Mouse (Mus musculus): ENCODE results near the gene Cfap73. TPM values are rescaled to one million over a fixed set of nuclear protein-coding genes. Genes with fewer than 3 reads are reported as not detected.

The Cfap73 gene
- polyA plus RNA-seq (2015; fragmentation: Nextera tagmentation; extraction: Ambion mirVana): not detected in 2 replicates

DNA sequence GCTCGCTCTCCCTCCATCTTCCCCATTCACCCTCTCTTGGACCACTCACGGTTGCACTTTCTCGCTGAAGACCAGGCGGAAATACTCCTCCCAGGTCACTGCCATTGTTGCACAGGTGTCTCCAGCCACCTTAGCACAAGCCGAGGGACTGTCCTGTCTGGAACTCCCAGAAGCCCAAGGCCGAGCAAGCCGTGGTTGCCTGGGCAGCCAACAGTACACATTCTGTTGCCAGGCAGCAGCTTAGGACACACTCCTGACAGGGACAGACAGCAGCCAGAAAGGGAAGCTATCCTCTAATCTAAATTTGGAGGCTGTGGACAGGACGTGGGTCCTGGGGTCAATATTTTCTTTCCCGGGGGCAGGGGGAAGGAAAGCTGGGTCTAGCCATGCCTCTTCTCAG is at the start of gene Cfap73:
Cfap73 (minus strand) TSS at position 105 of the 400 bp plus-strand sequence.
- H3K4me3 ChIP-seq (ENCODE audit: low read depth, low read length): no peak within 1 kb of the TSS
- no peak within 1 kb of the TSS for H3K9ac ChIP-seq (ENCODE audit: low read depth, low read length)
- no peak for ATAC-seq (ENCODE audit: low read depth)
- no peaks in the 10 kb centered on the region for H3K9me3 ChIP-seq (replicated peaks; ENCODE audit: control insufficient read depth, low read length)
- H3K4me1 ChIP-seq (ENCODE audit: control insufficient read depth, low read depth, low read length): no peaks in the 10 kb centered on the region
- no peak within 1 kb of the TSS for H3K4me2 ChIP-seq (ENCODE audit: low read depth, low read length)
- 32% methylated on average over 9 of the region's 9 CpGs for WGBS (ENCODE audit: insufficient replicate concordance)
- peaks cover 10% of the 10 kb centered on the region for H3K27me3 ChIP-seq (ENCODE audit: control insufficient read depth, insufficient read depth, low read depth, low read length)
- no peak within 1 kb of the TSS for H3K27ac ChIP-seq (ENCODE audit: low read length)
- H3K36me3 ChIP-seq (ENCODE audit: control insufficient read depth, insufficient read depth): no peaks in the 10 kb centered on the region

DNA sequence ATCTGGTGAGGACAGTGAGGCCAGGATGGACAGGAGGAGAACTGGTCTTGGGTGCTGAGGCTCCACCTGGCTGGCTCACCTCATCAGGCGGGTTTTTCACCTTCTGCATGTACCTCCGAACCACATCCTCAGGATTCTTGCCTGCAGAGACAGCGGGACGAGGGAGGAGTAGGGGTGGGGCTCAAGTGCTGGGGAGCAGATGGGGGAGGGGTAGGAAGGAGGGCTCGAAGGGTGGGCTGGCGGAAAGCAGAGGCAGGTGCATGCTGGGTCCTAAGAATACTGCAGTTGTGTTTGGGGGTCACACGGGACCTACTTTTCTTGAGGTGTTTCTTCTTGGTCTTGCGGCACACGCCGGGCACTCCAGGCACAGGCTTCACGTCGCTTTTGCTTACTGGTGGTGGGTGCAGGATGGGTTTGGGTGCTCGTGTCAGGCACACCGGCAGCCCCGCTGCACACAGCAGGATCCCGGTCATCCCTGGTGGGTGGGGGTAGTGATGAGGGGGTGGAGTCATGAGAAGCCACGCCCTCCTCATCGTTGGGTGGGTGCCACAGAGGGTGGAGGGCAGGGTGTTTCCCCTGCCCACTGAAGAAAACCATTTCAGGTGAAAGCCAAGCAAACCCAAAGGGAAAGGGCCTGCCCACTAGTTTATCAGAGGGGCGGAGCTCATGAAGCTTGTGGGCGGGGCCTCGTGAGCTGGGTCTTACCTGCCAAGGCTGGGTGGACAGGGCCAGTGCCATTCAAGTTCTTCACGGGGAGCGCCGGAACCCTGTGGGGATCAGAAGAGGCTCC is 49.1 kb upstream of the Cfap73 start:
- Histone ChIP-seq H3K4me2 (ENCODE audit: low read depth, low read length) (no peak overlapping the region), H3K27ac (ENCODE audit: low read length) (no peak overlapping the region), H3K4me1 (ENCODE audit: control insufficient read depth, low read depth, low read length) (no peaks in the 10 kb centered on the region), H3K36me3 (ENCODE audit: control insufficient read depth, insufficient read depth) (no peaks in the 10 kb centered on the region), H3K9me3 (replicated peaks; ENCODE audit: control insufficient read depth, low read length) (no peaks in the 10 kb centered on the region), H3K9ac (ENCODE audit: low read depth, low read length) (no peak overlapping the region), H3K4me3 (ENCODE audit: low read depth, low read length) (no peak overlapping the region), H3K27me3 (ENCODE audit: control insufficient read depth, insufficient read depth, low read depth, low read length) (peaks cover 27% of the 10 kb centered on the region)
- WGBS (ENCODE audit: insufficient replicate concordance): 11% methylated on average over 24 of the region's 24 CpGs
- ATAC-seq (ENCODE audit: low read depth): no peak

DNA sequence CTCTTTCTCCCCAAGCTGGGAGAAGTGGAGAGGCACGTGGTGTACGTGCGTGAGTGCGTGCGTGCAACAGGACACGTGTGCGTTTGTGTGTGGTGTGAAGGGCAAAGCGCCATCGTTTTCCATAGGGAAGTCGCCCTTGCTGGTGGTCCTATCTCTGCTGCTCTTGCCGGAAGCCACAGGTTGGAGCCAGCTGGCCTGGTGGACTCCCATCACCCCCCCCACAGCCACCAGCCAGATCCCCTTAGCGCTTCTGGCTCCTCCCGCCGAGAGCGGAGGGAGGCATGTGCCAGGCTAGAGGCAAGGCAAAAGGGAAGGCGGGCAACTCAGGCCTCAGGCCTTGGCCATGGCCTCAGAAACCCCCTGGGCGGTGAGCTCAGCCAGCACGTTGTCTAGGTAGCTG is 46.9 kb upstream of the Cfap73 start:
- WGBS (ENCODE audit: insufficient replicate concordance): 79% methylated on average over 18 of the region's 18 CpGs
- Histone ChIP-seq H3K27ac (ENCODE audit: low read length) (no peak overlapping the region), H3K9ac (ENCODE audit: low read depth, low read length) (no peak overlapping the region), H3K9me3 (replicated peaks; ENCODE audit: control insufficient read depth, low read length) (no peaks in the 10 kb centered on the region), H3K36me3 (ENCODE audit: control insufficient read depth, insufficient read depth) (no peaks in the 10 kb centered on the region), H3K4me1 (ENCODE audit: control insufficient read depth, low read depth, low read length) (no peaks in the 10 kb centered on the region), H3K4me2 (ENCODE audit: low read depth, low read length) (no peak overlapping the region), H3K4me3 (ENCODE audit: low read depth, low read length) (no peak overlapping the region), H3K27me3 (ENCODE audit: control insufficient read depth, insufficient read depth, low read depth, low read length) (peaks cover 27% of the 10 kb centered on the region)
- no peak for ATAC-seq (ENCODE audit: low read depth)

DNA sequence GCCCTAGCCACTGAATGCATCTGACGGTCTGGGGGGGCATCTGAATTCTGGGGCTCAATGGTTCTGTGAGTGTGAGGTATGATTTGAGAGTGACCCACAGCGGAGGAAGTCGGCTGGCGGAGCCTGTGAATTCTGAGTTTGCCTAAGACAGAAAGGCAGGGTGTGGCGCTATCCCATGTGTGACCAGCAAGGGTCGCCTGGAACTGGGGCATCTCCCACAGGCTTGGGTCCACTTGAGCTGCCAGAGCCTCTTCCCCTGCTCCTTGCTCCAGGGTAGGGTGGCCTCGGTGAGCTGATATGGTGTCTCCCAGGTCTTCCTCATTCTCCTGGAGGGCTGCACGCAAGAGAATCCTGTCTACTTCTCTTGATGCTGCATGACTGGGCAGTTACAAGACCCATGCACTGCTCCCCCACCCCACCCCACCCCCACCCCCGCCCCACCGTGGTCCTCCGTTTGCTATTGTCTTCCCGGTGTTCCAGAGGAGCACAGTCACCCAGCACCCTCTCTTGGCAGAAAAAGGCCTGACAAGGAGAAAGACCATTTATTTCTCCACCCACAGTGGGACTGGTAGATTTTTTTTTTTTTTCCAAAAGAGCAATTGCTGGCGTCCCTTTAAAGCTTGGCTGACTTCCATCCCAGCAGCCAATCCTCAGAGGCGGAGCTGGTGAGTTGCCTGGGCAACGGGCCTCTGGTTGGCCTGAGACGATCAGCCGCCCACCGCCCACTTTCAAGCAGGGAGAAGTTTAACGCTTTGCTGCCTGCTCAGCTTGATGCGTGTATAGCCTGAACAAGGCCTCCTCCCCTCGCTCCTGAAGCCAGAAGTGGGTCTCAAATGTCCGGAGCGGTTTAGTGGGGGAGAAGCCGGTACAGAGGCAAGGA is 45.9 kb upstream of the Cfap73 start:
- H3K4me3 ChIP-seq (ENCODE audit: low read depth, low read length): 0 out of 2 replicates have a peak overlapping the region, but pooled peaks have one; percentile 4
- peaks cover 27% of the 10 kb centered on the region for H3K27me3 ChIP-seq (ENCODE audit: control insufficient read depth, insufficient read depth, low read depth, low read length)
- H3K4me2 ChIP-seq (ENCODE audit: low read depth, low read length): peak overlapping the region; percentile 35
- H3K9ac ChIP-seq (ENCODE audit: low read depth, low read length): no peak overlapping the region
- ATAC-seq (ENCODE audit: low read depth): peak; percentile 63
- no peaks in the 10 kb centered on the region for H3K36me3 ChIP-seq (ENCODE audit: control insufficient read depth, insufficient read depth)
- H3K27ac ChIP-seq (ENCODE audit: low read length): no peak overlapping the region
- 5% methylated on average over 24 of the region's 24 CpGs for whole genome bisulfite sequencing (ENCODE audit: insufficient replicate concordance)
- no peaks in the 10 kb centered on the region for H3K9me3 ChIP-seq (replicated peaks; ENCODE audit: control insufficient read depth, low read length)
- no peaks in the 10 kb centered on the region for H3K4me1 ChIP-seq (ENCODE audit: control insufficient read depth, low read depth, low read length)

DNA sequence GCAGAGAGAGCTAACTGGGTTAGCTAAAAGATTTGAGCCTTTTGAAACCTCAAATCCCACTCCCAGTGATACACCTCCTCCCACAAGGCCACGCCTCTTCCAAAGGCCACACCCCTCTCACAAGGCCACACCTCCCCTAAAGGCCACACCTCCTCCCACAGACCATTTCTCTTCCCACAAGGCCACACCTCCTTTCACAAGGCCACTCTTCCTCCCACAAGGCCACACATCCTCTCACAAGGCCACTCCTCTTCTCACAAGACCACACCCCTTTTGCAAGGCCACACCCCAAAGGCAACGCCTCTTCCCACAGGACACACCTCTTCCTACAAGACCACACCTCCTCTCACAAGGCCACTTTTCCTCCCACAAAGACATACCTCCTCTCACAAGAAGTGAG is 43.5 kb upstream of the Cfap73 start:
- H3K27me3 ChIP-seq (ENCODE audit: control insufficient read depth, insufficient read depth, low read depth, low read length): peaks cover 16% of the 10 kb centered on the region

DNA sequence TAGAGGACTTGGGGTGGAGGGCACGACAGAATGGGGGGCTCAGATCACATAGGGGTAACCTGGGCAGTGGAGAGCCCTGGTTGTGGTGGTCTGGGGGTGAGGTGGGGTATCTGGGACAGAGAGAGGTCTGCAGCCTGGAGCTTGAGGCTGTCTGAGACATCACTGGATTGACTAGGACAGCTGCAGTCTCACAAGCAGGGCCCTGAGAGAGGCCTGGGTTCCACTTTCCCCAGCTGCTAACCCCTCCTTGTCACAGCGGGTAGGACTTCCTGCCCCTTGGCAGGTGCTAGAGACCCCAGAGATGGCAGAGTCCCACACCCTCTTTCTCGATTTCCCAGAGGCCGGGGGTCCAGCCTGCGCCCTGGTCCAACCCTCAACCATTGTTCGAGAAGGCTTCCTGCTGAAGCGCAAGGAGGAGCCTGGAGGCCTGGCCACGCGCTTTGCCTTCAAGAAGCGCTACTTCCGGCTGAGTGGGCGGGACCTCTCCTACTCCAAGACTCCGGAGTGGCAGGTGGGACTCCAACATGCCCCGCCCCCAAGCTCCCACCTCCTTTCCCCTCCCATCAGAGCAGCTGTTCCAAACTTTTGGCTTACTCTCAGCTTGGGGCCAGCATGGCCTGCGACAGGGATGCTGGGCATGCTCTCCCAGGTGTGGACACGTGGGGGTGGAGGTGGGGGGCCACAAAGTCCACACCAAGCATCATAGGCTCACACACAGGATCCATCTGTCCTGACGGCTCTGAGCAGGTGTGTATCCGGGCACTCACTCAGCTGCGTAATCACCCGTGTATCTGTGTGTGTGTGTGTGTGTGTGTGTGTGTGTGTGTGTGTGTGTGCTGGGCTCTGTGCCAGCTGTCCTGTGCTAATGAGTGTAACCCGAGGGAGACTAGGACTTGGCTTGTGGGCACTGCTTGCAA is 40.5 kb upstream of the Cfap73 start:
- Histone ChIP-seq H3K4me3 (ENCODE audit: low read depth, low read length) (no peak overlapping the region), H3K4me2 (ENCODE audit: low read depth, low read length) (no peak overlapping the region), H3K9me3 (replicated peaks; ENCODE audit: control insufficient read depth, low read length) (no peaks in the 10 kb centered on the region), H3K36me3 (ENCODE audit: control insufficient read depth, insufficient read depth) (no peaks in the 10 kb centered on the region), H3K9ac (ENCODE audit: low read depth, low read length) (no peak overlapping the region), H3K27me3 (ENCODE audit: control insufficient read depth, insufficient read depth, low read depth, low read length) (no peaks in the 10 kb centered on the region; the same call in 1 of the 2 replicates), H3K4me1 (ENCODE audit: control insufficient read depth, low read depth, low read length) (no peaks in the 10 kb centered on the region), H3K27ac (ENCODE audit: low read length) (no peak overlapping the region)
- 0 out of 2 replicates have a peak, but pooled peaks have one; percentile 11 for ATAC-seq (ENCODE audit: low read depth)
- 29% methylated on average over 21 of the region's 21 CpGs for WGBS (ENCODE audit: insufficient replicate concordance)

More for the DNA sequence above, 43.5 kb upstream of the Cfap73 start:
- no peaks in the 10 kb centered on the region for H3K9me3 ChIP-seq (replicated peaks; ENCODE audit: control insufficient read depth, low read length)
- H3K4me3 ChIP-seq (ENCODE audit: low read depth, low read length): no peak overlapping the region
- ATAC-seq (ENCODE audit: low read depth): no peak
- H3K27ac ChIP-seq (ENCODE audit: low read length): no peak overlapping the region
- no peak overlapping the region for H3K4me2 ChIP-seq (ENCODE audit: low read depth, low read length)
- H3K9ac ChIP-seq (ENCODE audit: low read depth, low read length): no peak overlapping the region
- 12% methylated on average over 2 of the region's 2 CpGs for WGBS (ENCODE audit: insufficient replicate concordance)
- H3K36me3 ChIP-seq (ENCODE audit: control insufficient read depth, insufficient read depth): no peaks in the 10 kb centered on the region
- no peaks in the 10 kb centered on the region for H3K4me1 ChIP-seq (ENCODE audit: control insufficient read depth, low read depth, low read length)

DNA sequence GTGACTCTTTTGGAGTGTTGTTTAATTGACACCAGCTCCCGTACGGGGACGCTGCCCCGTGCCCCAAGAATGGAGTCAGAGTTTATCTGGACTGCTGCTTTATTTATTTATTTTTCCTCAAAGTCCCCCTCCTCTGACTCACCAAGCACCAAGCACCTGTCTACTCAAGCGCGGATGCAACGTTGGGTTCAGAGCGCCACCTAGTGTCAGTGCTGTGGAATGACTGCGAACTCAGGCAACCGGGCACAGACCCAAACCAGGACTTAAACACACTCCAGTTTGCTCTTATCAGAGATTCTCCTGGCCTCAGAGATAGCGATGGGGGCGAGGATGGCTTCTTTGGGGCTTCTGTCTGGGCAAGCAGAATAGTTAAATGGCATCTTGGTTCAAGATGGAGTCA is 39.6 kb upstream of the Cfap73 start:
- no peaks in the 10 kb centered on the region for H3K4me1 ChIP-seq (ENCODE audit: control insufficient read depth, low read depth, low read length)
- H3K4me2 ChIP-seq (ENCODE audit: low read depth, low read length): no peak overlapping the region
- no peak for ATAC-seq (ENCODE audit: low read depth)
- H3K27ac ChIP-seq (ENCODE audit: low read length): no peak overlapping the region
- H3K9ac ChIP-seq (ENCODE audit: low read depth, low read length): no peak overlapping the region
- H3K36me3 ChIP-seq (ENCODE audit: control insufficient read depth, insufficient read depth): no peaks in the 10 kb centered on the region
- no peaks in the 10 kb centered on the region for H3K9me3 ChIP-seq (replicated peaks; ENCODE audit: control insufficient read depth, low read length)
- 6% methylated on average over 12 of the region's 12 CpGs for WGBS (ENCODE audit: insufficient replicate concordance)
- no peaks in the 10 kb centered on the region for H3K27me3 ChIP-seq (ENCODE audit: control insufficient read depth, insufficient read depth, low read depth, low read length)
- H3K4me3 ChIP-seq (ENCODE audit: low read depth, low read length): no peak overlapping the region

DNA sequence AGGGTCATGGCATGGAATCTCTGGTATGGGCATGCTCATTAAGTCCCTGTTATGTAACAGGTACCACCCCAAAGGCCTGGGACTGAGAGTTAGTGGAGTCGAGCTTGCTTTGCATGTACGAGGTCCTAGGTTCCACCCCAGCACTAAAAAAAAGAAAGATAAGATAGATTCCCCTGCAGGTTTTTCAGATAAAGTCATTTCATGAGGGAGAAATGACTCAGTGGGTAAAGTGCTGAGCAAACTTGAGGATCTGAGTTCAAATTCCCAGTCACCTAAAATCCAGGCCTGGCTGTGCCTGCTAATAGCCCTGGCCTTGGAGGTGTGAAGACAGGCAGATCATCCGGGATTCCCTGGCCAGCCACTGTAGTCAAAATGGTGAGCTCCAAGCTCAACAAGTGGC is 37.8 kb upstream of the Cfap73 start:
- 48% methylated on average over 3 of the region's 3 CpGs for WGBS (ENCODE audit: insufficient replicate concordance)
- H3K36me3 ChIP-seq (ENCODE audit: control insufficient read depth, insufficient read depth): no peaks in the 10 kb centered on the region

More for the DNA sequence above, 37.8 kb upstream of the Cfap73 start:
- no peaks in the 10 kb centered on the region for H3K27me3 ChIP-seq (ENCODE audit: control insufficient read depth, insufficient read depth, low read depth, low read length)
- H3K4me3 ChIP-seq (ENCODE audit: low read depth, low read length): no peak overlapping the region
- no peak for ATAC-seq (ENCODE audit: low read depth)
- no peaks in the 10 kb centered on the region for H3K9me3 ChIP-seq (replicated peaks; ENCODE audit: control insufficient read depth, low read length)
- no peak overlapping the region for H3K27ac ChIP-seq (ENCODE audit: low read length)
- no peak overlapping the region for H3K4me2 ChIP-seq (ENCODE audit: low read depth, low read length)
- H3K4me1 ChIP-seq (ENCODE audit: control insufficient read depth, low read depth, low read length): no peaks in the 10 kb centered on the region
- H3K9ac ChIP-seq (ENCODE audit: low read depth, low read length): no peak overlapping the region

Data from liver, embryonic 16.5 days (tissue).